Mouse (Mus musculus): ENCODE measurements at regions not wholly inside any gene's neighbourhood (a gene's known extent, or its start where the extent isn't known, plus 50 kb on each side); places are given as distances from the start of the nearest gene placed in this dataset.
"Not testable (repeated sequence)": the region's sequence is repeated elsewhere in the genome, so short reads cannot be mapped to it uniquely, and the experiment has no call there.

- no peaks in the 10 kb centered on the region for H3K9me3 ChIP-seq (ENCODE audit: low read length)
- no peak overlapping the region for H3K27ac ChIP-seq (ENCODE audit: low read depth)
- DNase-seq (no peak), ATAC-seq (no peak)
- H3K4me3 ChIP-seq (ENCODE audit: low read depth, low read length), result no peak overlapping the region
- no peaks in the 10 kb centered on the region for H3K27me3 ChIP-seq (ENCODE audit: insufficient read depth, low read length)
- H3K36me3 ChIP-seq (replicated peaks; ENCODE audit: insufficient read depth, low read length), result no peaks in the 10 kb centered on the region
- no peak overlapping the region for H3K9ac ChIP-seq (replicated peaks)
- 69% methylated on average over 4 of the region's 4 CpGs for WGBS (ENCODE audit: insufficient replicate concordance)
- H3K4me1 ChIP-seq (ENCODE audit: insufficient read depth), result no peaks in the 10 kb centered on the region
- no peak for TF ChIP-seq EP300 (IDR thresholded peaks at IDR 0.05; ENCODE audit: low read depth)
- TF ChIP-seq CTCF (IDR thresholded peaks at IDR 0.05; ENCODE audit: low read depth), result no peak
- no peak overlapping the region for H3K4me2 ChIP-seq (ENCODE audit: low read depth, low read length)
These were observed 328.3 kb upstream of the Gje1 start for GRCm38 (mm10) chr10:15046285-15046684.

GRCm38 (mm10) chr10:15037571-15037970, 319.6 kb upstream of the Gje1 start:
- WGBS (ENCODE audit: insufficient replicate concordance), result 74% methylated on average over 3 of the region's 3 CpGs

DNA sequence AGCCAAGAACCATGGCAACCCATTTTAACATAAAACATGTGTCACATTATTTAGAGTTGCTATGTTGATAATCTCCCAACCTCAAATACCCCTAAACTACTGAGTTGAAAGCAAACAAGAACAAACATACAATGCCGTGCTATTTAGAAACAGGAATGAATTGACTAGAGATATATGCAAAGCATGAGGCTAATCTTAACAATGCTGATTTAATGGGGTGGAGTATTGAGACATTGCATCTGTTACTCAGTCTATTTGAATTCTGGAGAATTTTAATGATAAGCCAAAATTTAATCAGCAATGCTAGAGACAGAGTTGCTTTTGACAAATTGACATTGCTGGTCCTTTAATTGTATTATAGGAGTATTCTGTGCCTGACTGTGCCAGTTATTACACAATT, 313.5 kb upstream of the Gje1 start:
- TF ChIP-seq CTCF (IDR thresholded peaks at IDR 0.05; ENCODE audit: low read depth) (no peak), EP300 (IDR thresholded peaks at IDR 0.05; ENCODE audit: low read depth) (no peak)
- no peak overlapping the region for H3K27ac ChIP-seq (ENCODE audit: low read depth)
- no peaks in the 10 kb centered on the region for H3K9me3 ChIP-seq (ENCODE audit: low read length)
- WGBS (ENCODE audit: insufficient replicate concordance), result 63% methylated on average over 1 of the region's 1 CpGs
- DNase-seq, result no peak
- H3K36me3 ChIP-seq (replicated peaks; ENCODE audit: insufficient read depth, low read length), result no peaks in the 10 kb centered on the region
- no peak overlapping the region for H3K9ac ChIP-seq (replicated peaks)
- H3K27me3 ChIP-seq (ENCODE audit: insufficient read depth, low read length), result no peaks in the 10 kb centered on the region
- no peak overlapping the region for H3K4me2 ChIP-seq (ENCODE audit: low read depth, low read length)
- H3K4me1 ChIP-seq (ENCODE audit: insufficient read depth), result no peaks in the 10 kb centered on the region
- ATAC-seq, result no peak
- no peak overlapping the region for H3K4me3 ChIP-seq (ENCODE audit: low read depth, low read length)

More at GRCm38 (mm10) chr10:15037571-15037970, 319.6 kb upstream of the Gje1 start:
- DNase-seq (no peak), ATAC-seq (no peak)
- Histone ChIP-seq H3K9me3 (ENCODE audit: low read length) (no peaks in the 10 kb centered on the region), H3K4me3 (ENCODE audit: low read depth, low read length) (no peak overlapping the region), H3K27ac (ENCODE audit: low read depth) (no peak overlapping the region), H3K36me3 (replicated peaks; ENCODE audit: insufficient read depth, low read length) (no peaks in the 10 kb centered on the region), H3K9ac (replicated peaks) (no peak overlapping the region), H3K27me3 (ENCODE audit: insufficient read depth, low read length) (no peaks in the 10 kb centered on the region), H3K4me2 (ENCODE audit: low read depth, low read length) (no peak overlapping the region), H3K4me1 (ENCODE audit: insufficient read depth) (no peaks in the 10 kb centered on the region)
- no peak for TF ChIP-seq EP300 (IDR thresholded peaks at IDR 0.05; ENCODE audit: low read depth)
- TF ChIP-seq CTCF (IDR thresholded peaks at IDR 0.05; ENCODE audit: low read depth), result no peak

DNA sequence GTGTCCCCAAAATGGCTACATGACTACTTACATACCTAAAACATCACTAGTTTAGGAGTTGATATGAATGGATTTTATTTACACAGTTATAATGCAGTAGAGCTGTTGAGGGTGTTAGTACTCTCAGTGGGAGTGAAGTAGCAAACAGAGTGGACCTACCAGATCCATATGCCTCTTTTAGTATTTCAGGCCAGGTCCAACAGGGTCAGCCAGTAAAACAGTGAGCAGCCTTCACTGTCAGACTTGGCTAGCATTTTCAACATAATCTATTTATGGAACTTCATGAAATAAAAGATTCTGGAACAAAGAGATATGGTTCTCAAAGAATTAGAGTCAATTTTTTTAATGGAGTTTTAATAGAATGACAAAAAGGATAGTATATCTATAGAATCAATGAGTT, 311.1 kb upstream of the Gje1 start:
- no peak overlapping the region for H3K4me3 ChIP-seq (ENCODE audit: low read depth, low read length)
- no peak overlapping the region for H3K27ac ChIP-seq (ENCODE audit: low read depth)
- H3K9me3 ChIP-seq (ENCODE audit: low read length), result 0 out of 2 replicates have a peak, but pooled peaks cover 2% of the 10 kb centered on the region
- H3K9ac ChIP-seq (replicated peaks), result no peak overlapping the region
- no peaks in the 10 kb centered on the region for H3K27me3 ChIP-seq (ENCODE audit: insufficient read depth, low read length)
- TF ChIP-seq EP300 (IDR thresholded peaks at IDR 0.05; ENCODE audit: low read depth) (no peak), CTCF (IDR thresholded peaks at IDR 0.05; ENCODE audit: low read depth) (no peak)
- no peak overlapping the region for H3K4me2 ChIP-seq (ENCODE audit: low read depth, low read length)
- ATAC-seq (no peak), DNase-seq (no peak)
- no peaks in the 10 kb centered on the region for H3K36me3 ChIP-seq (replicated peaks; ENCODE audit: insufficient read depth, low read length)
- H3K4me1 ChIP-seq (ENCODE audit: insufficient read depth), result no peaks in the 10 kb centered on the region

DNA sequence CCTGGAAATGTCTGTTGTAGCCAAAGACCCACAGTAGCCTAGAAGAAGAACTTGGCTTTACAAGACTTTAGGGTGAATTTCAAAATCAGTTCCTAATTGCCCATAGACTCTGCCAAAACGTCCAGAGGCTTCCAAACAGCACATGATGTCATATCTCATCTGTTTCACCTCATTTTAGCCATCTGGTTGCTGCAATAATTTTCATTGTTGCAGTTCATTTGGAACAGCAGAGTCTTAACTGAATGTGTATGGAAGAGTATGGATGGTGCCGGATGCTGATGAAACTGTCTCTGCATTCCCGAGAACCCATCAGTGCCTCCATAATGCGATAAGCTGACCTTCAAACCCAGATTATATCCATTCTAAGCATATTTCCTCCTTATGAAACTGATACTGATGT, 295.9 kb upstream of the Gje1 start:
- H3K4me2 ChIP-seq (ENCODE audit: low read depth, low read length), result no peak overlapping the region
- H3K4me1 ChIP-seq (ENCODE audit: insufficient read depth), result no peaks in the 10 kb centered on the region
- TF ChIP-seq EP300 (IDR thresholded peaks at IDR 0.05; ENCODE audit: low read depth), result no peak
- no peak for TF ChIP-seq CTCF (IDR thresholded peaks at IDR 0.05; ENCODE audit: low read depth)
- DNase-seq (no peak), ATAC-seq (no peak)
- no peaks in the 10 kb centered on the region for H3K9me3 ChIP-seq (ENCODE audit: low read length)
- no peak overlapping the region for H3K27ac ChIP-seq (ENCODE audit: low read depth)
- 67% methylated on average over 4 of the region's 4 CpGs for WGBS (ENCODE audit: insufficient replicate concordance)
- H3K4me3 ChIP-seq (ENCODE audit: low read depth, low read length), result no peak overlapping the region
- no peaks in the 10 kb centered on the region for H3K27me3 ChIP-seq (ENCODE audit: insufficient read depth, low read length)
- H3K9ac ChIP-seq (replicated peaks), result no peak overlapping the region
- no peaks in the 10 kb centered on the region for H3K36me3 ChIP-seq (replicated peaks; ENCODE audit: insufficient read depth, low read length)

- 72% methylated on average over 2 of the region's 2 CpGs for WGBS (ENCODE audit: insufficient replicate concordance)
- H3K27me3 ChIP-seq (ENCODE audit: insufficient read depth, low read length), result no peaks in the 10 kb centered on the region
- no peak for TF ChIP-seq EP300 (IDR thresholded peaks at IDR 0.05; ENCODE audit: low read depth)
- no peak for TF ChIP-seq CTCF (IDR thresholded peaks at IDR 0.05; ENCODE audit: low read depth)
- no peak overlapping the region for H3K9ac ChIP-seq (replicated peaks)
- no peaks in the 10 kb centered on the region for H3K36me3 ChIP-seq (replicated peaks; ENCODE audit: insufficient read depth, low read length)
- DNase-seq, result no peak
- no peak for ATAC-seq
- H3K27ac ChIP-seq (ENCODE audit: low read depth), result no peak overlapping the region
- H3K4me3 ChIP-seq (ENCODE audit: low read depth, low read length), result no peak overlapping the region
- H3K4me1 ChIP-seq (ENCODE audit: insufficient read depth), result no peaks in the 10 kb centered on the region
- H3K4me2 ChIP-seq (ENCODE audit: low read depth, low read length), result no peak overlapping the region
- H3K9me3 ChIP-seq (ENCODE audit: low read length), result no peaks in the 10 kb centered on the region
These were observed 278.4 kb upstream of the Gje1 start for GRCm38 (mm10) chr10:14996374-14996773.

- H3K4me1 ChIP-seq (ENCODE audit: insufficient read depth), result no peaks in the 10 kb centered on the region
- DNase-seq (no peak), ATAC-seq (no peak)
- H3K27ac ChIP-seq (ENCODE audit: low read depth), result no peak overlapping the region
- no peak overlapping the region for H3K9ac ChIP-seq (replicated peaks)
- TF ChIP-seq CTCF (IDR thresholded peaks at IDR 0.05; ENCODE audit: low read depth) (no peak), EP300 (IDR thresholded peaks at IDR 0.05; ENCODE audit: low read depth) (no peak)
- no peaks in the 10 kb centered on the region for H3K36me3 ChIP-seq (replicated peaks; ENCODE audit: insufficient read depth, low read length)
- H3K4me3 ChIP-seq (ENCODE audit: low read depth, low read length), result no peak overlapping the region
- no peaks in the 10 kb centered on the region for H3K9me3 ChIP-seq (ENCODE audit: low read length)
- H3K4me2 ChIP-seq (ENCODE audit: low read depth, low read length), result no peak overlapping the region
- H3K27me3 ChIP-seq (ENCODE audit: insufficient read depth, low read length), result no peaks in the 10 kb centered on the region
These were observed 271.7 kb upstream of the Gje1 start for GRCm38 (mm10) chr10:14989601-14990140.

DNA sequence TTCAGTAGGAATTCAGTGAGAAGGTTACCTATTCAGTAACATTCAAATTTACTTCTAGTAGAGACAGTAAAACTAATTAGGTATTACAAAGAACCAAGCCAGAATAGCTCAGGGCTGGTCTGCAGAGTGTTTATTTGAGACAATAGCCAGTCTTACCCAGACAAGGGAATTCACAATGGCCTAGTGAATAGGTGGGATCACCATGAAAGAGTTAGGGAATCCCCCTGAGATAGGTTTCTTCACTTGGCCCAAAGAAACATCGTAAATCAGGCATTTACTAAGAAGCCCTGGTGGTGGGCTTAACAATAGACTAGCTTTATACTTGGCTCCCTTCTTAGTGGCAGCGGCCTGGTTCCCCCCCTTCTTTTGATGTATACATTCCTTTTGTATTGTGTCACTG, 268.6 kb upstream of the Gje1 start:
- not testable (repeated sequence) for H3K36me3 ChIP-seq (replicated peaks; ENCODE audit: insufficient read depth, low read length); H3K27ac ChIP-seq (ENCODE audit: low read depth); H3K9me3 ChIP-seq (ENCODE audit: low read length); H3K4me2 ChIP-seq (ENCODE audit: low read depth, low read length); H3K27me3 ChIP-seq (ENCODE audit: insufficient read depth, low read length); DNase-seq; H3K9ac ChIP-seq (replicated peaks); H3K4me1 ChIP-seq (ENCODE audit: insufficient read depth); H3K4me3 ChIP-seq (ENCODE audit: low read depth, low read length); ATAC-seq
- WGBS (ENCODE audit: insufficient replicate concordance), result 70% methylated on average over 2 of the region's 2 CpGs

All from liver, postnatal 0 days (tissue).